Mouse (Mus musculus): ENCODE results near the gene Lipc. TPM values are rescaled to one million over a fixed set of nuclear protein-coding genes. Genes with fewer than 3 reads are reported as not detected.

Lipc gene
- polyA plus RNA-seq, 2 experiments, result 0.38 TPM; not detected in 1

DNA sequence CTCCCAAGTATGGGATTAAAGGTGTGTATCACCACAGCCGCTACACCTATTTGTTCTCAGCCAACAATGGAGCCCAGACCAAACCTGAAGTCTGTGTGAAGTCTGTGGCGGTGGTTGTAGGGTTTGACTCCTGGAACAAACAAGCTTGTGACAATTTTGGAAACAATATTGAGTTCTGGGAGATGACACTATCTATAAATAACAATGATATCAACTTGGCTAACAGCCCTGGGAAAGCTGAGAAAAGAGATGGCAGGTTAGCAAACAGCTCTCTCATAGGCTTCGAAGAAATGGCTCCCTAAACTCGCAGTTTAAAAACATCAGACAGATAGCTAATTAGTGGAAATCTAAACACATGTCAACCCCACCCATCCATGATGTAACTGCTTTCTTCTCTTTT, 13.0 kb upstream of the Lipc start:
- TF ChIP-seq POLR2A (IDR thresholded peaks at IDR 0.05; ENCODE audit: borderline replicate concordance, extremely low read depth, insufficient read depth, insufficient read length), result no peak
- Histone ChIP-seq H3K27ac (replicated peaks; ENCODE audit: low read depth, low read length) (no peak overlapping the region), H3K9me3 (ENCODE audit: control insufficient read depth, low read length) (no peaks in the 10 kb centered on the region), H3K9ac (ENCODE audit: low read depth, low read length, severe bottlenecking) (no peak overlapping the region), H3K36me3 (ENCODE audit: control insufficient read depth, insufficient read depth, low read length) (no peaks in the 10 kb centered on the region), H3K4me1 (ENCODE audit: control insufficient read depth, insufficient read depth, low read length) (no peaks in the 10 kb centered on the region), H3K4me3 (replicated peaks; ENCODE audit: low read length) (no peak overlapping the region), H3K4me2 (replicated peaks; ENCODE audit: low read depth, low read length, severe bottlenecking) (no peak overlapping the region), H3K27me3 (ENCODE audit: control insufficient read depth, insufficient read depth, low read length) (no peaks in the 10 kb centered on the region)
- DNase-seq (ENCODE audit: low spot score), result no peak
- WGBS, result 87% methylated on average over 4 of the region's 4 CpGs
- ATAC-seq (ENCODE audit: low FRiP score, low read depth), result no peak

DNA sequence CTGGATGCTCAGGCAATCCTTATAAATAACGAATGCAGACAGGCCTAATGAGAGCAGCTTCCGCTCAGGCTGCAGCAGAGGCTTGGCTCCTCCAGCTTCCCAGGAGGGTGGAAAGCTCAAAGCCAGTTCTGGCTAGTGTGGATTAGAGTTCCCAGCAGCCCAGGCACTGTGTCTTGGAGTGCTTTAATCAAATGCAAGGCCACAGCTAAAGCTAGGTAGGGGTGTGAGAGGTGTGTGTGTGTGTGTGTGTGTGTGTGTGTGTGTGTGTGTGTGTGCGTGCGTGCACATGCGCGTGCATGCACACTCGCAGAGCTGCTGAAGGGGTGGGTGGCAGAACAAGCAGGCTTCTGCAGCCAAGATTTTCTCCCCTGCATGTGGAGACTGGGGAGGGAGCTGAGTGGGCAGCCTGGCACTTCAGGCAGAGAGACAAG, 11.4 kb upstream of the Lipc start:
- Histone ChIP-seq H3K4me1 (ENCODE audit: control insufficient read depth, insufficient read depth, low read length) (no peaks in the 10 kb centered on the region), H3K27ac (replicated peaks; ENCODE audit: low read depth, low read length) (no peak overlapping the region), H3K9ac (ENCODE audit: low read depth, low read length, severe bottlenecking) (no peak overlapping the region), H3K4me2 (replicated peaks; ENCODE audit: low read depth, low read length, severe bottlenecking) (no peak overlapping the region), H3K9me3 (ENCODE audit: control insufficient read depth, low read length) (no peaks in the 10 kb centered on the region), H3K4me3 (replicated peaks; ENCODE audit: low read length) (no peak overlapping the region), H3K36me3 (ENCODE audit: control insufficient read depth, insufficient read depth, low read length) (no peaks in the 10 kb centered on the region), H3K27me3 (ENCODE audit: control insufficient read depth, insufficient read depth, low read length) (no peaks in the 10 kb centered on the region)
- no peak for TF ChIP-seq POLR2A (IDR thresholded peaks at IDR 0.05; ENCODE audit: borderline replicate concordance, extremely low read depth, insufficient read depth, insufficient read length)
- ATAC-seq (ENCODE audit: low FRiP score, low read depth) (no peak), DNase-seq (ENCODE audit: low spot score) (no peak)
- WGBS, result 55% methylated on average over 7 of the region's 7 CpGs

DNA sequence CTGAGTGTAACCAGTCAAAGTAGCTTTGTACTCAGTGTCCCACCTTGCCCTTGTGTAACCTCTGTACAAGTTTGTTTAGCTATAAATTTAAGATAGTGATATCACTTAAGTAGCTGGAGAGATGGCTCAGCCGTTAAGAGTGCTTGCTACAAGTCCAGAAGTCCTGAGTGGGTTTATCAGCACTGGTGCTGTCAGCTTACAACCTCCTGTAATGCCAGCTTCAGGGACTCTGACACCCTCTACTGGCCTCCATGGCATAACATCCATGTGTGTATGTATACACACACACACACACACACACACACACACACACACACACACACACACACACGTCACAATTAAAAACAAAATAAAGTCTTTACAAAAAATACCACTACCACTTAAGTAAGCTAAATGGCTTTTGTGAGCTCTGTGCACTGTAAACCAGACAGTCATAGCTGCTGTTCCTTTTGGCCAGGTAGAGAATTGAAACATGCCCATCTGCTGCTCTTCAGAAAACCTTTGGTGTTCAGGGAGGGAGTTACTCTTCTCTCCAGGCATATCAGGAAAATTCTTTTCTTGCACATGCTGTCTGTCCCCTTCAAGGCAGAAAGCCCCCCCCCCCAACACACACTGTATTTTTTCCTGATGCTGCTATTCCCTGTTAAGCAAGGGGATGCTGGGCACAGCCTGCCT, 10.9 kb upstream of the Lipc start:
- no peak for TF ChIP-seq POLR2A (IDR thresholded peaks at IDR 0.05; ENCODE audit: borderline replicate concordance, extremely low read depth, insufficient read depth, insufficient read length)
- no peak overlapping the region for H3K4me3 ChIP-seq (replicated peaks; ENCODE audit: low read length)
- no peaks in the 10 kb centered on the region for H3K9me3 ChIP-seq (ENCODE audit: control insufficient read depth, low read length)
- 83% methylated on average over 2 of the region's 2 CpGs for WGBS
- no peak overlapping the region for H3K4me2 ChIP-seq (replicated peaks; ENCODE audit: low read depth, low read length, severe bottlenecking)
- H3K4me1 ChIP-seq (ENCODE audit: control insufficient read depth, insufficient read depth, low read length), result no peaks in the 10 kb centered on the region
- no peaks in the 10 kb centered on the region for H3K27me3 ChIP-seq (ENCODE audit: control insufficient read depth, insufficient read depth, low read length)
- DNase-seq (ENCODE audit: low spot score), result no peak
- ATAC-seq (ENCODE audit: low FRiP score, low read depth), result no peak
- H3K27ac ChIP-seq (replicated peaks; ENCODE audit: low read depth, low read length), result no peak overlapping the region
- H3K36me3 ChIP-seq (ENCODE audit: control insufficient read depth, insufficient read depth, low read length), result no peaks in the 10 kb centered on the region
- no peak overlapping the region for H3K9ac ChIP-seq (ENCODE audit: low read depth, low read length, severe bottlenecking)

- Histone ChIP-seq H3K27me3 (ENCODE audit: control insufficient read depth, insufficient read depth, low read length) (no peaks in the 10 kb centered on the region), H3K9ac (ENCODE audit: low read depth, low read length, severe bottlenecking) (no peak overlapping the region), H3K4me3 (replicated peaks; ENCODE audit: low read length) (no peak overlapping the region), H3K36me3 (ENCODE audit: control insufficient read depth, insufficient read depth, low read length) (no peaks in the 10 kb centered on the region), H3K27ac (replicated peaks; ENCODE audit: low read depth, low read length) (no peak overlapping the region), H3K4me1 (ENCODE audit: control insufficient read depth, insufficient read depth, low read length) (no peaks in the 10 kb centered on the region), H3K4me2 (replicated peaks; ENCODE audit: low read depth, low read length, severe bottlenecking) (no peak overlapping the region), H3K9me3 (ENCODE audit: control insufficient read depth, low read length) (no peaks in the 10 kb centered on the region)
- no peak for DNase-seq (ENCODE audit: low spot score)
- no peak for ATAC-seq (ENCODE audit: low FRiP score, low read depth)
- TF ChIP-seq POLR2A (IDR thresholded peaks at IDR 0.05; ENCODE audit: borderline replicate concordance, extremely low read depth, insufficient read depth, insufficient read length), result no peak
- WGBS, result 89% methylated on average over 5 of the region's 5 CpGs
Observed at GRCm38 (mm10) chr9:70960301-70960700, 8.3 kb upstream of the Lipc start.

- Histone ChIP-seq H3K9me3 (ENCODE audit: control insufficient read depth, low read length) (no peaks in the 10 kb centered on the region), H3K27ac (replicated peaks; ENCODE audit: low read depth, low read length) (no peak overlapping the region), H3K4me3 (replicated peaks; ENCODE audit: low read length) (no peak overlapping the region), H3K27me3 (ENCODE audit: control insufficient read depth, insufficient read depth, low read length) (no peaks in the 10 kb centered on the region), H3K36me3 (ENCODE audit: control insufficient read depth, insufficient read depth, low read length) (no peaks in the 10 kb centered on the region), H3K9ac (ENCODE audit: low read depth, low read length, severe bottlenecking) (no peak overlapping the region), H3K4me2 (replicated peaks; ENCODE audit: low read depth, low read length, severe bottlenecking) (no peak overlapping the region), H3K4me1 (ENCODE audit: control insufficient read depth, insufficient read depth, low read length) (no peaks in the 10 kb centered on the region)
- TF ChIP-seq POLR2A (IDR thresholded peaks at IDR 0.05; ENCODE audit: borderline replicate concordance, extremely low read depth, insufficient read depth, insufficient read length), result no peak
- DNase-seq (ENCODE audit: low spot score) (no peak), ATAC-seq (ENCODE audit: low FRiP score, low read depth) (no peak)
- 92% methylated on average over 5 of the region's 5 CpGs for WGBS
Observed at GRCm38 (mm10) chr9:70959866-70960265, 7.8 kb upstream of the Lipc start.

Data from limb, embryonic 14.5 days (tissue).